Mouse (Mus musculus) olfactory bulb, adult 2 months (tissue): ENCODE measurements at regions not wholly inside any gene's neighbourhood (a gene's known extent, or its start where the extent isn't known, plus 50 kb on each side); places are given as distances from the start of the nearest gene placed in this dataset.

ENCODE experiments used
- CTCF ChIP-seq: fragments of 200-500 bp; IDR thresholded peaks from 2 replicates; pipeline ENCODE4 v1.5.1; 2012; ENCODE audit warnings: low read depth, mild to moderate bottlenecking, low read length, moderate library complexity; ENCODE audit not compliant: insufficient read depth
- POLR2A ChIP-seq: fragments of 200-500 bp; IDR thresholded peaks from 2 replicates; pipeline ENCODE4 v1.6.1; 2012; ENCODE audit warnings: mild to moderate bottlenecking, low read depth, low read length, moderate library complexity; ENCODE audit not compliant: insufficient read depth

- TF ChIP-seq CTCF (no peak), POLR2A (no peak)
These were observed 1238.2 kb upstream of the A1bg start for GRCm38 (mm10) chr15:62161061-62161460.
